Mouse (Mus musculus) intestine, embryonic 16.5 days (tissue): ENCODE measurements at regions not wholly inside any gene's neighbourhood (a gene's known extent, or its start where the extent isn't known, plus 50 kb on each side); places are given as distances from the start of the nearest gene placed in this dataset.

Source experiments
- ATAC-seq: fragments of 200-750 bp; cut with Nextera tagmentation; 2 replicates; pipeline ENCODE4 v1.8.0; 2017; ENCODE audit warnings: moderate TSS enrichment, moderate library complexity
- H3K27ac ChIP-seq: fragments of 300-500 bp; sonication (generic); 2 replicates; pipeline ENCODE4 v1.5.1; 2014; ENCODE audit warnings: mild to moderate bottlenecking, low read length
- H3K27me3 ChIP-seq: fragments of 300-500 bp; sonication (generic); replicated peaks from 2 replicates; pipeline ENCODE4 v1.6.1; 2014; ENCODE audit warnings: low read length, control low read depth, mixed read lengths; ENCODE audit not compliant: control insufficient read depth, insufficient read depth
- H3K36me3 ChIP-seq: fragments of 300-500 bp; sonication (generic); 2 replicates; pipeline ENCODE4 v1.6.1; 2014; ENCODE audit warnings: low read length, control low read depth; ENCODE audit not compliant: control insufficient read depth, insufficient read depth
- H3K4me1 ChIP-seq: fragments of 300-500 bp; sonication (generic); 2 replicates; pipeline ENCODE4 v1.6.1; 2014; ENCODE audit warnings: low read length, control low read depth, mixed read lengths; ENCODE audit not compliant: control insufficient read depth, insufficient read depth
- H3K4me2 ChIP-seq: fragments of 300-500 bp; sonication (generic); 2 replicates; pipeline ENCODE4 v1.6.1; 2014; ENCODE audit warnings: low read depth, low read length, control low read depth
- H3K4me3 ChIP-seq: fragments of 300-500 bp; sonication (generic); 2 replicates; pipeline ENCODE4 v1.5.1; 2014; ENCODE audit warnings: mild to moderate bottlenecking, low read length
- H3K9ac ChIP-seq: fragments of 300-500 bp; sonication (generic); 2 replicates; pipeline ENCODE4 v1.6.1; 2014; ENCODE audit warnings: low read depth, low read length
- H3K9me3 ChIP-seq: fragments of 300-500 bp; sonication (generic); 2 replicates; pipeline ENCODE4 v1.6.1; 2016; ENCODE audit warnings: low read length, control low read depth; ENCODE audit not compliant: control insufficient read depth
- WGBS: fragments of 180-500 bp; shearing (Covaris S2); extraction: QIAGEN DNeasy Blood & Tissue Kit; methylation state at CpG from one replicate; pipeline ENCODE4 v1.1.7; 2014; 5-methylcytosine and 5-hydroxymethylcytosine counted together

DNA sequence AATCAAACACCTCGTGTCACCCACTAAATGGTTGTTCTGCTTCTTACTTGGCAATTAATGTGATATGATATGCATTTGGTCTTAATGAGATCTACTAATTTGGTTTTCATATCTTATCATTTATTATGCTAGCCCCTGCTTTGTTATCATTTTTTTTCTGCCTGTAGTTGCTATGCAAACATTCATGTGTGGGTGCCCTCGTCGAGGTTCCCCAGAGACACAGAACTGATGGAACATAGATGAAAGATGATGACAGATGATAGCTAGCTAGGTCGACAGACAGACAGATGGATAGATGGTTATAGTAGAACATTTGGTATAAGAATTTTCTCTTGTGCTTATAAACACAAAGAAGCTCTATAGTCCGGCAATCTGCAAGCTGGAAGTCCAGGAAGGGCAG, 252.1 kb downstream of the CK137956 start:
- H3K9ac ChIP-seq = no peak overlapping the region
- 71% methylated on average over 5 of the region's 5 CpGs for WGBS

DNA sequence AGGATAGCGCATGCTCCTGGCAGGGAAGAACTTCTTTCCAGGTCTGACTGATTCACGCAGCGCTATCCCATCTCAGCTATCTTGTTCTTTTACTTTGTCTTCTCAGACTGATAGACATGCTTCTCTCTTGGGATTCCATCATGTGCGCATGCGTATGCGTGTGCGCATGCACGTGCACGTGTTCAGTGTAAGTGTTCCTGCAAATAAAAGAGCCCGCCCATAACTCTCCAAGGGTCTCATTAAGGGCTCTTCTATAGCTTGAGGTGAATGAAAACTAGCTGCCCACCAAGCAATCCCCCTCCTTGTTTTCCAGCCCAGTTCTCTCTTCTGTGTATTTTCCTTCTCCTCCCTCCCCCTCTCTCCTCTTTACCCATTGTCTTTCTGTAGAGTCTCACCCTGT, 258.5 kb downstream of the CK137956 start:
- WGBS = 90% methylated on average over 10 of the region's 10 CpGs
- Histone ChIP-seq H3K9me3 (no peaks in the 10 kb centered on the region), H3K9ac (no peak overlapping the region)

More for the DNA sequence above, 252.1 kb downstream of the CK137956 start:
- H3K4me1 ChIP-seq = no peaks in the 10 kb centered on the region
- H3K27me3 ChIP-seq = no peaks in the 10 kb centered on the region
- ATAC-seq = no peak
- no peak overlapping the region for H3K4me3 ChIP-seq
- no peaks in the 10 kb centered on the region for H3K9me3 ChIP-seq
- H3K36me3 ChIP-seq = no peaks in the 10 kb centered on the region
- no peak overlapping the region for H3K4me2 ChIP-seq
- no peak overlapping the region for H3K27ac ChIP-seq

DNA sequence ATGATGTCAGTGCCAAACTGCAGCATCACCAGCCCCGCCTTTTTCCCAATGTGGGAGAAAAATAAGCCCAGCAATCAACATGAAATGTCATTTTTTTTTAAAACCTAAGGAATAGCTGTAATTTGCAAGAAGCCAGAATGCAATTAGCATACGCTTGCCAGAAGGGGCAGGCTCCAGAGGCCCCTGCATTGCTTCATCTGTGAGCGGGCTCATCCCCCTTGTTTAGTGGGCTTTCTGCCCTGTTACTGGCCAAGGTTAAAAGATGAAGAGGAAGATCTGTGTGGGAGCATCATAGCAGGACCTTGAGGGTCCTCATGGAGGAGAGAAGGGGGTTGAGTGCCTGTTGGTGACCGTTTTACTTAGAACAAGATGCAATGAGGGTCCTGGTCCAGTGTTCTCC, 259.9 kb downstream of the CK137956 start:
- Histone ChIP-seq H3K27ac (no peak overlapping the region), H3K27me3 (no peaks in the 10 kb centered on the region), H3K36me3 (no peaks in the 10 kb centered on the region), H3K4me3 (no peak overlapping the region), H3K9ac (no peak overlapping the region), H3K9me3 (no peaks in the 10 kb centered on the region), H3K4me2 (no peak overlapping the region), H3K4me1 (no peaks in the 10 kb centered on the region)
- ATAC-seq = no peak
- WGBS = 73% methylated on average over 4 of the region's 4 CpGs

More for the DNA sequence above, 258.5 kb downstream of the CK137956 start:
- H3K36me3 ChIP-seq = no peaks in the 10 kb centered on the region
- no peaks in the 10 kb centered on the region for H3K4me1 ChIP-seq
- no peaks in the 10 kb centered on the region for H3K27me3 ChIP-seq
- ATAC-seq = no peak
- H3K4me2 ChIP-seq = no peak overlapping the region
- H3K4me3 ChIP-seq = no peak overlapping the region
- no peak overlapping the region for H3K27ac ChIP-seq

DNA sequence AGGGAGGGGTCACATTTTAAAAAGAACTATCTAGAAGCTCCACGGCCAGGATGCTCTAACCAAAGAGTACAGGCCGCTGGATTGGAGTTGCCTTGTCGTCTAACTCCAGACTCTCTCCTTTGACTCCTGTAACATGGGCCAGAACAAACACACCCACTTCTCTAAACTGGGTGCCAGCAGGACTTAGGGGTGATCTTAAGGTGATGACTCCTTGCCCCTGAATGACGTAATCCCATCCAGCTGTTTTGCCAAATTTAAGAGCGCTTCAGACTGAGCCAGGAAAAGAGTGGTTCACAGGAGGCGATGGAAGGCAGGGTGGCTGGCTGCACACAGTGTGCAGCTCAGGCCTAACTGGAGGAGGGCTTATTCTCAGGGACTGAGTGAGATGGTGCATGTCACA, 261.0 kb downstream of the CK137956 start:
- no peaks in the 10 kb centered on the region for H3K4me1 ChIP-seq
- no peaks in the 10 kb centered on the region for H3K27me3 ChIP-seq
- no peaks in the 10 kb centered on the region for H3K36me3 ChIP-seq
- no peak for ATAC-seq
- H3K27ac ChIP-seq = no peak overlapping the region
- no peak overlapping the region for H3K9ac ChIP-seq
- H3K4me3 ChIP-seq = no peak overlapping the region
- H3K4me2 ChIP-seq = no peak overlapping the region
- H3K9me3 ChIP-seq = no peaks in the 10 kb centered on the region
- WGBS = 85% methylated on average over 6 of the region's 6 CpGs

DNA sequence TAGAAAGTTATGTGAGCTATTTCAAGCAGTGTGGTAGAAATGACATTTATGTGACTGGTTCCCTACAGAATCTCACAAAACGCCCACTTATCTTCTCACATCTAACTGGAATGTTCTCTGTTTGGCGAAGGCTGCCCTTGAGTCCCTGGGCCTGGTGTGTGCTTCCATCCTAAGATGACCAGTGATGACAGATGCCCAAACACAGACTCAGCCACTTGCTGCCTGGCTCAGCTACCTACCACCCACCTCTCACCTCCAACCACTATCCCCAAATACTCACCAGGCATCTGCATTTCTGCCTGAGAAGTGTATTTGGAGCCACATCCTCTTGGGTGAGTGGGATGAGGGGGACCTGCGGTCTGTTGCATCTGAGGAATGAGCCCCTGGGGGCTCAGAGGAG, 262.6 kb downstream of the CK137956 start:
- 60% methylated on average over 3 of the region's 3 CpGs for WGBS
- no peaks in the 10 kb centered on the region for H3K27me3 ChIP-seq
- no peak for ATAC-seq
- H3K4me1 ChIP-seq = no peaks in the 10 kb centered on the region
- H3K4me2 ChIP-seq = no peak overlapping the region
- no peak overlapping the region for H3K9ac ChIP-seq
- H3K27ac ChIP-seq = no peak overlapping the region
- H3K9me3 ChIP-seq = no peaks in the 10 kb centered on the region
- H3K36me3 ChIP-seq = no peaks in the 10 kb centered on the region
- H3K4me3 ChIP-seq = no peak overlapping the region

DNA sequence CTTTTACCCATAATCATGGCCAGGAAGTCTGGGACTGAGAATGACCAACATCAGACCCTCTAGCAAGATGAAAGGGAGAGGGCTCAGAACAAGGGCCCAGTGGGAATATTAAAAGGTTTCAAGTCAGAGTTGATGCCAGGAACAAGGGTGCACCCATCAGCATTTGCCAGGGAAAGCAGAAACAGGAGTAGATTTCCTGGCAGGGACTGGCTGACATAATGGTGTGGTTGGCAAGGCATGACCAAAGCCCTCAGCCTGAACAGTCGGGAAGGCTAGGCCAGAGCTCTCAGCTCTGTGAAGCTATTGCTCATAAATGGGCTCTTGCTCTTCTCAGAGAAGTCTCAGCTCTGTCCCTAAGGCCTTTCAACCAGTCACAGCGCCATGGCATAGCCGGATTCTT, 263.6 kb downstream of the CK137956 start:
- no peak for ATAC-seq
- Histone ChIP-seq H3K9me3 (no peaks in the 10 kb centered on the region), H3K27me3 (no peaks in the 10 kb centered on the region), H3K4me1 (no peaks in the 10 kb centered on the region), H3K4me3 (no peak overlapping the region), H3K36me3 (no peaks in the 10 kb centered on the region), H3K4me2 (no peak overlapping the region), H3K9ac (no peak overlapping the region), H3K27ac (no peak overlapping the region)
- 72% methylated on average over 3 of the region's 3 CpGs for WGBS

DNA sequence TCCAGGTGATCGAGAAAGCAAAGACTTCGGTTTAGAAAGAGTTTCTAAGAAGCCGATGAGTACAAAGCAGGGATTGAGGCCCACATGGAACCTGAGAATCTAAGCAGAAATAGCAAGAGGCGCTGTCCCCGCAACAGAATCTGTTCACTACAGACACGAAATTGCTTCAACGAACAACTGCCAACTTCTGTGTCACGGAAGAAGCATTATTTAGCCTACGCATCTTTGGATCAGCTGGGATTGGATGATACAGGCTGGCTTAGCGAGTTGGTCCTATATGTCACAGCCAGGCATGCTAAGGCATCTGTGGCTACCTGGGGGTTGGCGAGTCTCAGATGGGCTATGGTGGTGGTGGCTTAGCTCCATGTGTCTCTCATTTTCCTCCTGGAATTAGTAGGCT, 269.1 kb downstream of the CK137956 start:
- H3K27ac ChIP-seq = no peak overlapping the region
- H3K4me2 ChIP-seq = no peak overlapping the region
- H3K4me1 ChIP-seq = no peaks in the 10 kb centered on the region
- no peaks in the 10 kb centered on the region for H3K9me3 ChIP-seq
- H3K27me3 ChIP-seq = no peaks in the 10 kb centered on the region
- H3K4me3 ChIP-seq = no peak overlapping the region
- no peak overlapping the region for H3K9ac ChIP-seq
- H3K36me3 ChIP-seq = no peaks in the 10 kb centered on the region
- ATAC-seq = no peak
- WGBS = 90% methylated on average over 11 of the region's 11 CpGs

DNA sequence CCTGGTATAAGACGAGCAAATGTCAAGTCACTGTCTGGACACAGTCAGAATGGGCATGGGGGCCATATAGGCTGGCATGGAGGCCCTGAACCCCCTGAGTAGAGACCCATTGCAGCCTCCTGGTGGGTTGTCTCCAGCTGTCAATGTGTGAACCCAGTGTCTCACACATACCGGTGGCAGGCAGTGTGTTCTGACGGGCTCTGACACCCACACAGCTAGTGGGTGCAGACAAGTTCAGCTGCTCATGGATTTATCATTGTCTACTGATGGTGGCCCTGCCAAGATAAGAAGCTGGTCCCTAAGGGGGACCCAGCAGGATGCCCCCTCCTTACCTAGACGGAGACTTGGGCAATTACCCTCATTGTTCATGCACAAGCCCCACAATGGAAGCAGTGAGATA, 280.8 kb downstream of the CK137956 start:
- 62% methylated on average over 4 of the region's 4 CpGs for WGBS
- Histone ChIP-seq H3K27ac (no peak overlapping the region), H3K9ac (no peak overlapping the region), H3K9me3 (no peaks in the 10 kb centered on the region), H3K36me3 (no peaks in the 10 kb centered on the region), H3K4me1 (no peaks in the 10 kb centered on the region), H3K4me2 (no peak overlapping the region), H3K4me3 (no peak overlapping the region), H3K27me3 (no peaks in the 10 kb centered on the region)
- no peak for ATAC-seq

DNA sequence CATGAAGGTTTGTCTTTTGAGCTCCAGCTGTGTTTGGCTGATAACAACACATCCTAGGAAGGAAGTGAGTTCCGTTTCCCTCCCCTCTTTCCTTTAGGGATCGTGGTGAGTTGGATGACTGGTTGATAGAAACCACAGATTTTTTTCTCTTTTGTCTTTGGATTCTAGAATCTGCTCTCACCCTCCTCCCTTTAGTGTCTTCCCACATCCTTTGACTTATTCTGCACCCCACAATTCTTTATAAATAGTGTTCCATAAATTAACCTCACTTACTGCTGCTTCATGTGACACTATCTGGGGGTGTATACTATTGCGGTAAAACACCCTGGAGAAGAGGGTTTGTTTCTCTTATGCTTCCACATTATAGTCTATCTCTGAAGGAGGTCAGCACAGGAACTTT, 285.7 kb downstream of the CK137956 start:
- ATAC-seq = no peak
- no peaks in the 10 kb centered on the region for H3K4me1 ChIP-seq
- no peak overlapping the region for H3K9ac ChIP-seq
- no peaks in the 10 kb centered on the region for H3K36me3 ChIP-seq
- no peak overlapping the region for H3K4me2 ChIP-seq
- 76% methylated on average over 3 of the region's 3 CpGs for WGBS
- H3K27me3 ChIP-seq = no peaks in the 10 kb centered on the region
- H3K4me3 ChIP-seq = no peak overlapping the region
- no peaks in the 10 kb centered on the region for H3K9me3 ChIP-seq
- H3K27ac ChIP-seq = no peak overlapping the region

DNA sequence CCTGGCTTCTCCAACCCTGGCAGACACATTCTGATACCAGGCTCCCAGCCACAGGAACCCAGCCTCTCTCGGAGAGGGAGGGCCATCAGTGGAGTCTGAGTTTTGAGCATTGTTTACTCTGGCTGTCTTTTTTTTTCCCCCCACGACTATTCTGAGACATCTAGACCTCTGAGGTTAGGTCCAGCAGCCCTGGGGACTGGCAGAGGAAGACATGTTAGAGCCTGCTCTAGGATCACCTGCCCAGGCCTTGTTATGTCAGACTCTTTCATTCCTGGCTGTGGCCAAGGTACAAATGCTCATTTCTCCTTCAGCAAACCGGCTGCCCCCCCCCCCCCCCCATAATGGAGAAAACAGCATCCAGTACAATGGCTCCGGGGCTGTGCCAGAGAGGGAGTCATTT, 291.4 kb downstream of the CK137956 start:
- Histone ChIP-seq H3K27ac (no peak overlapping the region), H3K4me2 (no peak overlapping the region), H3K9me3 (no peaks in the 10 kb centered on the region), H3K36me3 (no peaks in the 10 kb centered on the region), H3K27me3 (no peaks in the 10 kb centered on the region), H3K9ac (no peak overlapping the region), H3K4me1 (no peaks in the 10 kb centered on the region), H3K4me3 (no peak overlapping the region)
- ATAC-seq = no peak
- WGBS = 32% methylated on average over 4 of the region's 4 CpGs
